Mouse (Mus musculus) neutrophil, adult 5-6 weeks (primary cell): ENCODE measurements around the gene Strada. TPM values are rescaled to one million over a fixed set of nuclear protein-coding genes. Genes with fewer than 3 reads are reported as not detected.
"Not testable (repeated sequence)": the region's sequence is repeated elsewhere in the genome, so short reads cannot be mapped to it uniquely, and the experiment has no call there.

ENCODE experiments used
- ATAC-seq: fragments of 151-379, 151-347 bp; 2 replicates; pipeline ENCODE4 v1.8.0; 2017; ENCODE audit warnings: mild to moderate bottlenecking, moderate TSS enrichment; ENCODE audit not compliant: insufficient number of reproducible peaks, poor library complexity, low FRiP score, severe bottlenecking; ENCODE audit errors: extremely low read depth
- total RNA-seq: library from RNA; stranded (forward); fragments of 200-1000 nt; gene quantifications from 2 replicates; pipeline ENCODE4 v1.2.3, GENCODE M21; 2017

The Strada gene
- total RNA-seq: 34.6 and 36.5 TPM in 2 replicates

GRCm38 (mm10) chr11:106202123-106202465 lies at the start of gene Strada:
Gene Strada (minus strand): TSS chr11:106202168.
- peak; percentile 59 for ATAC-seq

- no peak for ATAC-seq
These were observed 47.4 kb upstream of the Strada start for GRCm38 (mm10) chr11:106249326-106249725.

- 0 out of 2 replicates have a peak, but pooled peaks have one; percentile 30 for ATAC-seq
These were observed 44.9 kb upstream of the Strada start for GRCm38 (mm10) chr11:106246834-106247233.

GRCm38 (mm10) chr11:106233978-106234377 lies 32.0 kb upstream of the Strada start:
- not testable (repeated sequence) for ATAC-seq

GRCm38 (mm10) chr11:106220603-106221002 lies 18.6 kb upstream of the Strada start:
- ATAC-seq: no peak

- ATAC-seq: peak; percentile 76
These were observed 14.9 kb upstream of the Strada start, which contains the start of gene Ddx42 for GRCm38 (mm10) chr11:106216730-106217490. Gene Ddx42 (plus strand): TSS chr11:106216926.

GRCm38 (mm10) chr11:106215927-106216729 lies 14.2 kb upstream of the Strada start, which contains the start of gene Ccdc47:
Gene Ccdc47 (minus strand): TSS chr11:106216344.
- peak; percentile 93 for ATAC-seq

GRCm38 (mm10) chr11:106215450-106215859 lies 13.5 kb upstream of the Strada start:
- ATAC-seq: no peak

GRCm38 (mm10) chr11:106214856-106215255 lies 12.9 kb upstream of the Strada start:
- ATAC-seq: no peak

- no peak for ATAC-seq
These were observed 10.8 kb upstream of the Strada start for GRCm38 (mm10) chr11:106212771-106213170.

- no peak for ATAC-seq
These were observed 438 bp downstream of the Strada start for GRCm38 (mm10) chr11:106201337-106202122.

- no peak for ATAC-seq
These were observed 1.2 kb downstream of the Strada start for GRCm38 (mm10) chr11:106200756-106201155.

GRCm38 (mm10) chr11:106199997-106200396 lies 2.0 kb downstream of the Strada start:
- not testable (repeated sequence) for ATAC-seq

- ATAC-seq: no peak
These were observed 3.7 kb downstream of the Strada start for GRCm38 (mm10) chr11:106198277-106198676.

- no peak for ATAC-seq
These were observed 6.6 kb downstream of the Strada start for GRCm38 (mm10) chr11:106195341-106195740.

GRCm38 (mm10) chr11:106194891-106195290 lies 7.1 kb downstream of the Strada start:
- no peak for ATAC-seq

GRCm38 (mm10) chr11:106194155-106194541 lies 7.8 kb downstream of the Strada start:
- no peak for ATAC-seq

GRCm38 (mm10) chr11:106193371-106194154 lies 8.4 kb downstream of the Strada start:
- ATAC-seq: peak; percentile 94
